Mouse (Mus musculus) bone marrow, adult 2 months (tissue): ENCODE measurements around the gene Cadm2.

Experiments used
- CTCF ChIP-seq: fragments of 200-500 bp; IDR thresholded peaks from 2 replicates; pipeline ENCODE4 v1.5.1; 2011; ENCODE audit warnings: low read length, control low read depth; ENCODE audit not compliant: control insufficient read depth, insufficient read depth
- POLR2A ChIP-seq: fragments of 200-500 bp; IDR thresholded peaks from 2 replicates; pipeline ENCODE4 v1.6.1; 2011; ENCODE audit warnings: low read depth, mild to moderate bottlenecking, control low read depth, low read length, borderline replicate concordance; ENCODE audit not compliant: control insufficient read depth

DNA sequence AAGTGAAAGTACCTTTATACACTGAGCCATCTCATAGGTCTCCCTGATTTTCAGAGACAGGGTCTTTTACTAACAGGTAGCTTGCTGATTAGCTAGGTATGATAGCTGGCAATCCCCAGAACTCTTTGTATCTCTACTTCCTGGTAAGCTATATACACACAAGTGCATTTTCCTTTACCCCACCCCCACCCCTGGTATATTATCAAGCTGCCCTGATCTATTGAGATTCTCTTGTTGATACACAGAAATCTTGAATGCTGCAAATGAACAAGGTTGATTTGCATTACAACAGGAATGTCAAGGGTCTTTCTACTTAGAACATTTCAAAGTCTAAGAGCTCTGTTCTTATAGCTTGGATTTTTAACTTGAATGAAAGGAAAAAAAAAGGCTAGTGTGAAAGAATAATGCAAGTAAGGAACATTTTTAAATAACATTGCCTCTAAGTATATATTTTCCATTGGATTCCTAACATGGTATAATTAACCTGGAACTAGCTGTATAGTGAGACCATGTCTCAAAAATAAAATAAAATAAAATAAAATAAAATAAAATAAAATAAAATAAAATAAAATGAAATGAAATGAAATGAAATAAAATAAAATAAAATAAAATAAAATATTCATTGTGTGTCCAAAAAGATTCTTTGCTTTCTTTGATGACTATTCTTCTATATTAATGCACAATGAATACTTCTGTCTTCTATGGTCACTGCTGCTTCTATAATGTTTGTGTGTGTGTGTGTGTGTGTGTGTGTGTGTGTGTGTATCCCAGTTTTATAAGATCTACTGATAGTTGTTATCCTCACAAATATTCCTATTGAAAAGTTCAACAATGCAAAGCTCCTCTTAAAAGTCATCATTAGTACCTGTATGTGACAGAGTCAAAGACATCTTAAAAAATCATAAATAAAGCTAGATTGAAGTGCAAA lies 858.9 kb downstream of the Cadm2 start:
- TF ChIP-seq CTCF (no peak), POLR2A (no peak)
